Mouse (Mus musculus) v-Abl transformed pro-B cells (cell line): ENCODE data around the gene Cidec.

Experiments
- in situ Hi-C, 2 experiments: fragments of 400-800 bp; cut with MboI; formaldehyde crosslinking; loops; one replicate each; pipeline ENCODE4 v1.15.1; 2025; ENCODE audit not compliant: unreplicated experiment in 2 of 2

Cidec gene

DNA sequence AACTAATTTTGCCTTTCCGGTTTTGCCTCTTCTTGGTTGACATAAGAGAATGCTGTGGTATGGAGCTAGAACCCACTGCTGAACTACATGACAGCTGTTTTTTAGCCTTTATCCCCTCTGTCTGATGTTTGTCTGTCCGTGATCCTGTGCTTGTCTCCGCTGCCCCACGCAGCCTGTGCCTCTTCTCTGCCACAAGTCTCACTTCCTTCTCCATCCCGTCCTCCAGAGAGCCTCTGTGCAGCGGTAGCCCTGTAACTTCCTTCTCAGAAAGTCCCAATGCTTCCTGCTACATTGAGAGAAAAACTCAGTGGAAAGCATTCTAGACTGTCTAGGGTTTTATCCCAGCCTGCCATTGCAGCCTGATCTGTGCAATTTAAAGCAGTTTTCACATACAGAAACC, 56.3 kb downstream of the Cidec start:
- in situ Hi-C loops = loop anchor here (5.0 kb wide), 1 partner anchor 52 kb away; the partner anchor contains the start of gene Ogg1 (in 2 of the 2)

DNA sequence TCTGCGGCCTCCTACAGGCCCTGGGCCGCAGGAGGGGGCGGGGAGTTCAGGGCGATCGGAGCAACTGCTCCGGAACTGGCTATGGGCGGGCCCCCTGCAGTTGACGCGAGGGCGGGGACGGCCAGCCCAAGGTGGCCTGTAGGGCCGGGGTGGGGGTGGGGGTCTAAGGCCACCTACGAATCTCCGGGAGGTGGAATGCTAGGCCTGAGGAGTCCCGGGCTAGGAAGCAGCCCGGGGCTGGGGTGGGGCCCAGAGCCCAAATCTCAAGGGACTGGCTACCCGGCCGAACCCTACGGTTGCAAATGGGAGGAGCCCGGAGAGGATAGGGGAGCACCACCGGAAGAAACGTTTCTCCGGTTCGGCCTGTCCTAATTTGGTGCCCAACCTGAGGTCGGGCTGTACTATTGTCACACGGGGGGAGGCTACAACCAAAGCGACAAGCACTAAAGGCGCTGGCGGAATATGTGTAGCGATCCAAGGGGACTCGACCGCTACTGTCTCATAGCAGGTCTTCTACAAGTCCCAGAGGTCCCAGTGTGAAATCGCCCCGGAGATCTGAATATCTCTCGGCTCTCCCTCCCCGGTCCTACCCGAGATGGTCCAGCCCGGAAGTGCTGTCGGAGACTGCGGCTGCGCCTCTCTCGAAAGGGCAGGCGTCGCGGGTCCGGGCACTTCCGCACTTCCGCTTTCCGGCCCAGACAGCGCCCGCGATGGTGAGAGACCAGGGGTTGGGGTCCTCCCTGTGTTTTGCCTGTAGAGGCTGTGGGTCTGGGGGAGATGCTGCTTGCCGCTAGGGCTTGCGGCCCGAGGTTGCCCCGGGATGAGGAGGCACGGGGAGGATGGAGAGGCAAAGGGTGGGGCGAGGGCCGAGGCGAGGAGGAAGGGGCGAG, 57.8 kb downstream of the Cidec start, which contains the start of the genes Tada3 and Arpc4:
TSS of gene Tada3 (minus strand) at position 388 of the 890 bp plus-strand sequence.
TSS of gene Arpc4 (plus strand) at position 620 of the 890 bp plus-strand sequence.
- in situ Hi-C loops = loop anchor here (5.0 kb wide), 1 partner anchor 50 kb away; the partner anchor contains the start of gene Ogg1 (in 2 of the 2)

GRCm38 (mm10) chr6:113377172-113377495, 58.4 kb downstream of the Cidec start:
- in situ Hi-C loops = loop anchor here (5.0 kb wide), 1 partner anchor 50 kb away; the partner anchor contains the start of gene Ogg1 (in 2 of the 2)
